Mouse (Mus musculus) left cerebral cortex, postnatal 10 days (tissue): ENCODE results near the gene Dcst2. TPM values are rescaled to one million over a fixed set of nuclear protein-coding genes. Genes with fewer than 3 reads are reported as not detected.

Experiments used
- DNase-seq, 2 experiments: peaks; one replicate each; pipeline ENCODE4 v3.0.0; 2021 to 2022; ENCODE audit warnings: low spot score in 2 of 2, mixed read lengths in 1 of 2; ENCODE audit errors: extremely low spot score in 1 of 2
- intact Hi-C: fragments of 180-260 bp; cut with DNase I; formaldehyde crosslinking; loops from one replicate; pipeline ENCODE4 v1.15.1; 2025
- total RNA-seq, 2 experiments: library from RNA; stranded (reverse); gene quantifications; 2 replicates each; pipeline ENCODE4 v1.2.3; 2021

Gene Dcst2
- total RNA-seq, 2 experiments from 2014 or later: 0.39 to 0.41 TPM

DNA sequence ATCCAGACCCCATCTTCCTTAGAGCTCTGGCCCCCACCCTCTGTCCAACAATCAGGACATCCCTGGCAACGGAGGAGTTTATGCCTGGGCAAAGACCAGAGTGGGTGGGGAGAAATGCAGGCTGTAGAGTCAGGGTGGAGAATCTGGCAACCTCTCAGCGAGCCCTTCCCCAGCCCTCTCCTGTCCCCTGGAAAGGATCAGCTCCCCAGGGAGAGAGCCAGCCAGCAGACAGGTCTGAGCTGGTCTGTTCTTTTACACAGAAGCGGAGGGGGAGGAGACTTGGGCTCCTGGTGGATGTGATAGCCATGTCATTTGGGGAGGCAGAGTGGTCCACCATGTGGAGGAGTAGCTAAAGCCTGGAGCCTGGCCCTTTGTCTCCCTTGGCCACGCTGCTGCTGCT lies 33.2 kb upstream of the Dcst2 start:
- DNase-seq: no peak
- intact Hi-C loops: no loop called here

DNA sequence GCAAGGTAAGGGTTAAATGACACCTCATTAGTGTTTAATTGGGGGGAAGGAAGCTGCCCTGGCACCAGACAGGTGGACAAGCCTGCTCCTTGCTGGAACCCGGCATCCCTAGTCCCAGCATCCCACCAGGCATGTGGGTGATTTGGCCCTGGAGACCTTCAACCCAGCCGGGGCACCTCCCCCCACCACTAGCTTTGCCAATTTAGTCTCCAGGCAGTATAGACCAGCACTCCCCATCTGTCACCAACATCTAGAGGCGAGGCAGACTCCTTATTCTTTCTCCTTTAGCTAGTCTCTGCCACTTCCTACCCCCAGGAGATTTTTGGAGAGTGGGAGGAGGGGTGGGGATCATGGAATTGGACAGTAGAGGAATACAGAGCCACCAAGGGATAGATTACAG lies 31.4 kb upstream of the Dcst2 start:
- intact Hi-C loops: no loop called here
- DNase-seq: no peak

DNA sequence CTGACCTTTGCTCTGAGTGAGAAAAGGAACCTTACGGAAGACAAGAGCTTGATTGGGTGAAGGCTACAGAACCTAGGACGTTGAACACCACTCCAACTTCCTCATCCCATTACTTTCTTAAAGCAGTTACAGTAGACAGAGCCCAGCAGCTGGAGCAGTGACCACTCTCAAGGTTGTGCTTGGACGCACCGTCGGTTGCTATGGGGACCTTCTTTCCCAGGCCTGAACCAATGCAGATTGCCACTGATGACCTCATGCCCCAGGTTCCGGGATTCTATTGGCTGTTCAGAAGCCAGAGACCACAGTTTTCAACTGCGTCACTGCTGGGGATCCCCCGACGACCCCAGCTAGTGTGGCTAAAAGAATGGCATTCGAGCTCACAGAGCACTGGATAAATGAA lies 30.8 kb upstream of the Dcst2 start:
- intact Hi-C loops: no loop called here
- no peak for DNase-seq

DNA sequence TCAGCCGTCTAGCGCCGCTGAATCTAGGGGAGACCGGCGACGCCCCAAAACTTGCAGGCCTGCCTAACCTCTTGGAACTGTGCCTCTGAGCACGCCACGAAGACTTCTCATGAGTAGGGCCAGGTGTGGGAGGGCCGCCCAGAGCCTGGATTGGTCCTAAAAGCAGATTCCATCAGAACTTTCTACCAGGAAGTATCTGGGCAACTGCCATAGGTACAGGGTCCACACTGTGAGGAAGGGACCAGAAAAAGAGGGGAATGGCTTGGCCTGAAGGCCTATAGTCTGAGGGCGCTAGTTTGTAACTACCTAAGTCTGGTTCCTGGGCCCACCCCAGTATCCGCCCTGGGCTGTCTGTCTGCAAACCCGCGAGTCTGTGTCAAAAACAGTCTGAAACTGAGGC lies 30.2 kb upstream of the Dcst2 start:
- DNase-seq: no peak
- intact Hi-C loops: no loop called here

DNA sequence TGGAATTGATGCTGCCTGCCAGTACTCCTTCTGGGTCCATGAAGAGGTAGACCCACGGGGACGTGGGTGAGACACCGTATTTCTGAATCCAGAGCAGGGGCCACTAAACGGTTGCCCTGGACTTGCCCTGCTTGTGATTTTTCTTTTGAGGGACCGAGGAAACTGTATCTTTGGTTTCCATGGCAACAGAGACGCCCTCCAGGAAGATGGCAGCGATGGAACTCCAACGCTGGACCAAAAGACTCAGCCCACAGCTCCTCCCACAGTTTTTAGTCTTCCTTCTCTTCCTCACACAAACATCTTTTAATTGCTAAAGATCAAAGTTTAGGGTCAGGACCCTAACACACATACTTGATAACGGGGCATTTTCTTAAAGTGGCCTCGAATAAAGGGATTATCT lies 29.8 kb upstream of the Dcst2 start:
- DNase-seq: no peak
- intact Hi-C loops: no loop called here

DNA sequence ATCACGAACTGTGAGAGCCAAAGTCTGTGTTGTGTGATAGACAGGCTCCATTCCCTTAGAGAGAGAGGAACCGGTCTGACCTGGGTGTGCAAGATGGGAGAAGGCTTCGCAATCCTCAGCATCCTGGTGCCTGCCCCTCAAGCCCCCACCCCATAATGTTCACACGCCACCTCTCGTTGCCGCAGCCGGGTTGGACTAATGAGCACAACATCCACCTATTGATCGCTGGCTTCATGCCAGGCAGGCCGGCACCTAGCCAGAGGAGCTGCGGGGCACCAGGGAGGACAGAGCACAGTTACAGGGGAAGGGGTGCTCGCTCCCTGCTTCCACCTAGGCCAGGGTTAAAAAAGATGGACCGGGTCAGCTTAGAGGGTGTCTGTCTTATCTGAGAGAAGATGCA lies 29.3 kb upstream of the Dcst2 start:
- peak in 1 of 2 experiments; percentile 54 for DNase-seq
- intact Hi-C loops: no loop called here

DNA sequence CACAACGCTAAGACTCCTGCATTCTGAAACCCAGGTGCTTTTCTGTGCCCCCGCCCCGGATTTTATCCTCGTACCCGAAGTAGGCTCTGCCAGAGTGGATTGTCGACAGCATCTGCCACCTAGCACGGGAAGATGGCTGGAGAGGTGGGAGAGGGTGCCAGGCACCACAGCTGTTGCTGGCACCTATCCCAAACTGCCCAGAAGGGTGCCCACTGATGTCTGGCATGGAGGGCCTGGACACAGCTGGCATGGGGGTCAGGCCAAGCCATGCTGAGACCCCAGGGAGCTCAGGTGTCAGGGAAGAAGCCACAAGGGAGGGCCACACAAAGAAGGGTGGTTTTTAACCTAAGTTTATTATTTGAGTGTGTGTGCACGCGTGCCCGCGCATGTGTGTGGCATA lies 28.7 kb upstream of the Dcst2 start:
- DNase-seq: peak in 1 of 2 experiments; percentile 45
- intact Hi-C loops: no loop called here

DNA sequence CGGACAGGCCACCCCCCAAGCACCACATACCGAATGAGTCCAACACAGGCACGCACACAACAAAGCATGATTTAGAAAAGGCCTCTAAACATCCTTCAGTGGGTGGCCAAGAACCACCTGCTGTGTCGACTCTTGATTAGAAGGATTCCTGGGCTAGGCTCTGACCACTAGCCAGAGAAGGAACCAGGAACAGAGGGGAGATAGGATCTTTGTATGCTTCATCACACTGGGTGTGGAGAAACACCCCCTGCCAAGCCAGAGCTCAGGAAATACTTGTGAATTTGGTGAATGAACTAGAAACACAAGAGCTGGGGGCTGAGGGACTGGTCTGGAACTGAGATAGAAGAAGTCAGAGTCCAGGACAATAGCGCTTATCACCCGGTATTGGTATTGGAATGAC lies 25.2 kb upstream of the Dcst2 start:
- peak in 1 of 2 experiments; percentile 28 for DNase-seq
- intact Hi-C loops: no loop called here

DNA sequence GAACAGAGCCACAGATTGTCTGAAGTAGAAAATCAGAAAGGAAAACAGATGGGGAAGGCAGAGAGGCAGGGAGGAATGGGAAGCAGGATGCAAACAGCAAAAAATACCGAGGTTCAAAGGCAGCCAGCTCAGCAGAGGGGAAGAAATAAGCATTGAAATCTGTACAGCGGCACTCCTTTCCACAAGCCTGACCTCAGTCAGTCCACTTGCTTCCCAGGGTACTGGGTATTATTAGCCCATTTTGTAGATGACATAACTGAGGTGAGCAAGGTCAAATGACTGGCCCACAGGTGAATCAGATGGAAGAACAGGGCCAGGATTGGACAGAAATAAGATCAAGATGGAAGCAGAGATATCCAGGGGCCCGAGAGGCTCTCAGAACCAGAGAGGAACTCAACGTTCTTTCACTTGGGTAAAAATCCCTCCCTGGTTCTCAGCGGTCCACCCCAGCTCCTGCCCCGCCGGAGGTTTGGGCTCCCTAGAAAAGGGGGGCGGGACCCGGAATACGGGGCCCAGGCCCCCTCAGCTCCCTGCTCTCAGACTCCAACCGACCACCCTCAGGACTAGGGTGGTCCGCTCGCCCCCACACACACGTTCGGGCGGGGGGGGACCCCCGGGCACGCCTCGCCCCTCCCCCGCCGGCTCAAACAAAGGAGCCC lies 24.6 kb upstream of the Dcst2 start:
- DNase-seq: no peak
- intact Hi-C loops: no loop called here

DNA sequence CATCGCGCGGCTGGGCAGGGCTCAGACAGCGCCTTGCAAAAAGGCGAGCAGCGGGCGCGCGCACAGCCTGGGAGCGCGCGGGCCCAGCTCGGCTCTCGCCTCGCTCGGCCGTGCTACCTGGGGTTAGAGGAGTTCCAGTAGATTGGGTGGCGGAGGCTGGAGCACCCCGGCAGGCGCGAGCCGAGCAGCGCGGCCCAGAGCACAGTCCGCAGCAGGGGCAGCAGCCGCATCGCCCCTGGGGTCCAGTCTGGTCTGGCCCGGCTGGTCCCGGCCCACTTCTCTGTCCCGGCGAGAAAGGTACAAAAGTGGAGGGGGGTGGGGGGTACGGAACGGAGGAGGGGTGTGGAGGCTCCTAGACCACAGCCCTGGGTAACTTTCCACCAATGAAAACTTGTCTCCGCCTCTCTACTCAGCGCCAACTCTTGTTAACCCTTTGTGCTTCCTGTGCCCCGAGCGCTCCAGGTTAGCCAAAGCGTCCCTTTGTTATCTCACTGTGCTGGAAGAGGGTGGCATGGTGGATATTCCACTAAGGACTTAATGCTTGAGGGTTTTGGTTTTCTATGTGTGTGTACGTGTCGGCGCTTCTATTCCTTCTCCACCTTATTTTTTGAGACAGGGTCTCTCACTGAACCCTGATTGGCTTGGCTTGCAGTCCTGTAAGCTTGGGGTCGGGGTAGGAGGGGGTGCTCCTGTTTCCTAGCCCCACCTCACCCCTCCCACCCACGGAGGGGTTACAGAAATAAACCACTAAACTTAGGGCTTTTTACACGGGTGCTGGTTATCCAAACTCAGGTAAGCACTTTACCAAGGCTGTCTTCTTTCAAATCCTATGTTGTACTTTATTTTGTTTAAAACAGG lies 23.8 kb upstream of the Dcst2 start, which contains the start of gene Efna4:
TSS of gene Efna4 (minus strand) at position 308 of the 858 bp plus-strand sequence.
- intact Hi-C loops: no loop called here
- DNase-seq: peak in 1 of 2 experiments; percentile 69

DNA sequence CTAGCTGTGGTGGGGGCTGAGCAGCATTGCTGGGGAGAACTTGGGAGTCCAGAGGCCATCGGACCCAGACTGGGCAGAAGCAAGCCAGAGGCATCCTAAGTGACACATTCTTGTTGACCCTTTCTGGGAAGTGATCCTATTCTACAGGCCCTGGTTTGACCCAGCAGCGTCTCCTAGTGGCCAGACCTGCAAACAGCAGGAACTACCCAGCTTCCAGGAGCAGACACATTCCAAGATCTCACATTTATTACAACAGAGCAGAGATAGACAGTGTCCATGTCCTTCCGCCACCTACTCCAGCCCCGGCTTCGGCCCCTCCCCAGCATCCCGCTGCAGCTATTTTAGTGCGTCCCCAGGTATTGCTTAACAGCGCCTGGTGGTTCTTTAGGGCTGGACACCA lies 22.4 kb upstream of the Dcst2 start:
- DNase-seq: peak; percentile 66 to 72
- intact Hi-C loops: no loop called here

DNA sequence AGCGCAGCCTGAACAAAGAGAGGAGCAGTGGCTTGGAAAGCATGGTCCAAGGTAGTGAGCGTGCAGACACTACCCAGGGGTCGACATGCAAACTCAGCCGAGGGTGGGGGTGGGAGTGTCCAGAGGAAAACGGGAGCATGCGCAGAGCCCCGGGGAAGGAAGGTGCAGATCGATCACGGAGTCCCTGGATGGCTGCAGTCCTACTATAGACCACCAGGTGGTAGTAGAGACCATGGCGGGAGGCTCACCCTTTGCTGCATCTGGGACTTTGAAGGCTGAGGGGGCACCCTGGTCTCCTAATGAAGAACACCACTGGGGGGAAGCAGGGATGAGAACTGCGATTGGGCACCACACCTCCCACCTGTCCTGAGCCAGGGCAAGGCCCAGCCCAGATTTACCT lies 21.3 kb upstream of the Dcst2 start:
- intact Hi-C loops: loop anchor here (10.0 kb wide), 2 partner anchors 144 to 434 kb away; partner anchors contain the start of gene Ube2q1
- peak; percentile 59 to 85 for DNase-seq

DNA sequence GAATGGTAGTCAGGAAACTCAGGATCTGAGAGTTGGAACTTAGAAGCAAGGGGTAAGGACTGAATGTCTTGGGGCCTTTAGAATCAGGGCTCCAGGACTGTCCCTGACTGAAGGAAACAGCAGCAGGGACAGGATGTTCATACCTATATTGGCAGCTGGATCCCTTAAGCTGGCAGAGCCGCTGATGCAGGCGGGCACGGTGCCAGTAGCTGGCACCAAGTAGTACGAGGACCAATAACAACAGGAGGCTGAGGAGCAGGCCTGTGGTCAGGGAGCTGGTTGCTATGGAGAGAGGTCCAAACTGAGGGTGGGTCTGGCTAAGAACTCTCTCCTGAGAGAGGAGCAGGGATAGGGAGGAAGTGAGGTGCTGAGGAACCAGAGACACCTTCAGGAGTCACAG lies 20.0 kb upstream of the Dcst2 start:
- intact Hi-C loops: loop anchor here (10.0 kb wide), 2 partner anchors 143 to 433 kb away; partner anchors contain the start of gene Ube2q1
- DNase-seq: peak in 1 of 2 experiments; percentile 30

DNA sequence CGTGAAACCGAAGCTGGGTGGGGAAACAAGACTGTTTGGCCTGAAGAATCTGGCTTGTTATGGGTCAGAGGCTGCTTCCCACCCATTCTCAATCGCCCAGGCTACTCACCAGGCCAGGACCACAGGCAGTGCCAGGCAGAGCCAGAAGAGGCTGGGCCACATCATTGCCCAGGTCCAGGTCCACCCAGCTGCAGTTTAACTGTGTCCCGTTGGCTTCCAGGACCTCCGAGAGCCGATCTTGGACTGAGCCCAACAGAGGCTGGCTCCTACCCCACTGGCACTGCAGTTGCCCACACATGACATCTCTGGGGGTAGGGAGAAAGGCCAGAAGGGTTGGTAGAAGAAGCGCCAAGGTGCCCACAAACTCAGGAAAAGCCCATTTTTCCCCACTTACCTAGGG lies 18.5 kb upstream of the Dcst2 start:
- intact Hi-C loops: loop anchor here (10.0 kb wide), 2 partner anchors 142 to 432 kb away; partner anchors contain the start of gene Ube2q1
- peak in 1 of 2 experiments; percentile 35 for DNase-seq

DNA sequence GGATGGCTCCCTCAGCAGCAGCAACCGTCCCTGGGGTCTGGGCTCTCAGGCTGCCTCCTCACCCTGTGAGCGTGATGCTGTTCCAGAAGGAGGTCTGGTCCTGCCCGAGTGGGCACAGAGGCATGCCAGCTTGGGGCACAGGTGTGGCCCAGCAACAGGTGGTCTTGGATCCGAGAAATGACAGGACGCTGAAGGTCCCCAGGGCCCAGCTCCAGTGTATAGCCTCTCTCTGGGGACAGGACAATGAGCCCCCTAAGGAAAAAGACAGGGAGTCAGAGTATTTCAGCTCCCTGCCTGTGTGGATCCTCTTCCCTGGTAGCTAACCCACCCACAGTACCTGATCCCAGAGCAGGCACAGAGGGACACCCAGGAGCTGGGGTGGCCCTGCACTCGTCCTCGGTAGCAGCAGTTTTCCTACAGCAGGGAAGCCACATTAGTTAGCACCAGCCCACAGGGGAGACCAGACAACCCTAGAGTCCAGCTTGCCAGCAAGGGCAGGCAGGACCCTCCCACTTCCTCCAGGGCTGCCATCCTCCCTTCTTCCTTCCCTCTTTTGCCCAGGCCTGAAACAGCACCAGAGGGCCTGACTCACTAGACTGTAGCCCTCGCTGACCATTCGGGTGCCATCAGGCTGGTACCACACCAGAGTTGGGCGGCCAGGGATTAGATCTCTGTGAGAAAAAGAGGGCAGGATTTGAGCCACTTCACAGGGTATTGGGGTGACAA lies 14.8 kb upstream of the Dcst2 start:
- no peak for DNase-seq
- intact Hi-C loops: loop anchor here (10.0 kb wide), 2 partner anchors 138 to 428 kb away; partner anchors contain the start of gene Ube2q1

DNA sequence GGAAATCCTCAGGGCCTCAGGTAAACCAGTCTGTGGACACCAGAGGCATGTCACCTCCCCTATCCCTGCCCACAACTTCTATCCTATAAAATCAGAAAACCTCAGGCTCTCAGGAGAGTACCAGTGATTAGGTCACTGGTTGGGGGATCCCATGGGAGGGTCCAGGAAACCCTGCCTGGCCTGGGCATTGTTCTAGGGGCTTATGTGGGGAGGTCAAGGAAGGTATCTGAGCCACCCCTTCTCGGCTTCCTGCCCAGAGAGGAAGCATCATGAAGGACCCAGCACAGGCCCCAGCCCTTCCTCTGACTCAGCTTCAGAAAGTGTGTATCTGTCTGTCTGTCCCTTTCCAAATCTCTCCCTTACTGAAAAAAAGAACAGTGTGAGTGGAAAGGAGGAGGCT lies 13.9 kb upstream of the Dcst2 start:
- intact Hi-C loops: loop anchor here (10.0 kb wide), 2 partner anchors 137 to 427 kb away; partner anchors contain the start of gene Ube2q1
- DNase-seq: peak in 1 of 2 experiments; percentile 66

DNA sequence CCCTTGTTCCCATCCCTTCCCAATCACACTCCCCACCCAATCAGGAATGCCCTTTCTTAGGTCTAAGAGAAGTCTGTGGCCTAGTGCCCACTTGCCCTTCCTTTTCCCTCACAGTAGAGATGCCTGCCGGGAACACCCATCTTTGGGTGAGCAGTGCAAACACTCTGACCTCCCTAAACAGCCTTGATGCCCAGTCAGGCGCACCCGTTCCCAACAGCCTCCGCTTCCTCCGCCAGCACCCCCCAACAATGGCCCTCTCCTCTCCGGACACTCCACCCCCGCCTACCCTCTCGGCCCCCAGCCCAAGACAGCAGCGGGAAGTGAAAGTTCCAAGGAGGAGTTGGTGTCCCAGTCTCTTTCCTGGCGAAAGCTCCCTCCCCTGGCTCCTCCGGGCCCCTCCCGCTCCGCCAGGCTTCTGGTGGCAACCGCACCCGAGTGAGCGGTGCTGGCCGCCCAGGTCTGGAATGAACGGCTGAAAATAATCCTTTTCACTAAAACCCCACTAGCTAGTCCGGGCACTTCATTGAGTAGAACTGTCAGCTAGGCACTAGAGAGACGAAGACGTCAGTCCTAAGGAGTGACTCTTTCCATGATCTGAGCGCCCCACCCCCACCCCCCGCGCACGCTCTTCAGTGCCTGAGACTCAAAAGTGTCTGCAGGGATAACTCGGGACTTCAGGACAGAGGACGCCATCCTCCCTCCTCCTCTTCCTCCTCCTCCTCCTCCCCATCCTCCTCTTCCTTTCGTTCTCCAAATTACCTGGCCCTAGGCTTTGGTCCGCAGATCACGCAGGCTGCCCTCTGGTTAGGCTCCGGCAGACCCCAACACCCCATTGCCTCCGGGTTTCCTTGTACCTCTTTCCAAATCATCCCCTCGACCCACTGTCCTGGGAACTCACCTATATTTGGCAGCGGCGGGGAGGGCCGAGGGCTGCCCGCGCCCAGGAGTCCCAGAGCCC lies 12.6 kb upstream of the Dcst2 start:
- peak in 1 of 2 experiments; percentile 75 for DNase-seq
- intact Hi-C loops: loop anchor here (10.0 kb wide), 2 partner anchors 136 to 426 kb away; partner anchors contain the start of gene Ube2q1
